Mouse (Mus musculus) lung, postnatal 0 days (tissue): Measurements from ENCODE around the gene Akt2. TPM values are rescaled to one million over a fixed set of nuclear protein-coding genes. Genes with fewer than 3 reads are reported as not detected.
A peak's percentile ranks its signal among the peaks of the same experiment; 100 is the strongest.

ENCODE experiments used
- ATAC-seq: fragments of 200-750 bp; cut with Nextera tagmentation; 2 replicates; pipeline ENCODE4 v1.8.0; 2017; ENCODE audit warnings: moderate library complexity
- DNase-seq: peaks from one replicate; pipeline ENCODE4 v3.0.0-alpha.2; 2016; ENCODE audit warnings: low spot score
- H3K27ac ChIP-seq: fragments of 300-500 bp; sonication (generic); 2 replicates; pipeline ENCODE4 v1.5.1; 2014; ENCODE audit warnings: antibody characterized with exemption, mild to moderate bottlenecking, low read length, mixed read lengths
- H3K27me3 ChIP-seq: fragments of 300-500 bp; sonication (generic); replicated peaks from 2 replicates; pipeline ENCODE4 v1.6.1; 2014; ENCODE audit warnings: low read length, mixed read lengths; ENCODE audit not compliant: insufficient read depth
- H3K36me3 ChIP-seq: fragments of 300-500 bp; sonication (generic); 2 replicates; pipeline ENCODE4 v1.6.1; 2014; ENCODE audit warnings: low read length, mixed read lengths; ENCODE audit not compliant: insufficient read depth
- H3K4me1 ChIP-seq: fragments of 300-500 bp; sonication (generic); 2 replicates; pipeline ENCODE4 v1.6.1; 2014; ENCODE audit warnings: antibody characterized with exemption, low read depth, low read length, mixed read lengths; ENCODE audit not compliant: insufficient read depth
- H3K4me2 ChIP-seq: fragments of 300-500 bp; sonication (generic); replicated peaks from 2 replicates; pipeline ENCODE4 v1.6.1; 2014; ENCODE audit warnings: low read depth, mild to moderate bottlenecking, low read length, moderate library complexity, mixed read lengths
- H3K4me3 ChIP-seq: fragments of 300-500 bp; sonication (generic); 2 replicates; pipeline ENCODE4 v1.5.1; 2014; ENCODE audit warnings: low read depth, low read length
- H3K9ac ChIP-seq: fragments of 300-500 bp; sonication (generic); replicated peaks from 2 replicates; pipeline ENCODE4 v1.6.1; 2014; ENCODE audit warnings: low read depth, mild to moderate bottlenecking
- H3K9me3 ChIP-seq: fragments of 300-500 bp; sonication (generic); 2 replicates; pipeline ENCODE4 v1.6.1; 2016; ENCODE audit warnings: low read length, mixed read lengths
- CTCF ChIP-seq: IDR thresholded peaks from 2 replicates; pipeline ENCODE4 v1.5.1; 2016; ENCODE audit warnings: antibody characterized with exemption, mild to moderate bottlenecking
- EP300 ChIP-seq: IDR thresholded peaks from 2 replicates; pipeline ENCODE4 v1.6.1; 2016; ENCODE audit warnings: antibody characterized with exemption, mild to moderate bottlenecking, control low read depth
- WGBS: fragments of 180-500 bp; shearing (Covaris S2); extraction: QIAGEN DNeasy Blood & Tissue Kit; methylation state at CpG from one replicate; pipeline ENCODE4 v1.1.7; 2014; 5-methylcytosine and 5-hydroxymethylcytosine counted together
- polyA plus RNA-seq: library from polyadenylated mRNA; unstranded; fragments of >200 nt; fragmentation: Nextera tagmentation; extraction: Ambion mirVana; gene quantifications from 2 replicates; pipeline ENCODE4 v1.2.1, GENCODE M21; 2015

Gene Akt2
- polyA plus RNA-seq, 1 experiment from 2014 or later = 64.1 TPM

DNA sequence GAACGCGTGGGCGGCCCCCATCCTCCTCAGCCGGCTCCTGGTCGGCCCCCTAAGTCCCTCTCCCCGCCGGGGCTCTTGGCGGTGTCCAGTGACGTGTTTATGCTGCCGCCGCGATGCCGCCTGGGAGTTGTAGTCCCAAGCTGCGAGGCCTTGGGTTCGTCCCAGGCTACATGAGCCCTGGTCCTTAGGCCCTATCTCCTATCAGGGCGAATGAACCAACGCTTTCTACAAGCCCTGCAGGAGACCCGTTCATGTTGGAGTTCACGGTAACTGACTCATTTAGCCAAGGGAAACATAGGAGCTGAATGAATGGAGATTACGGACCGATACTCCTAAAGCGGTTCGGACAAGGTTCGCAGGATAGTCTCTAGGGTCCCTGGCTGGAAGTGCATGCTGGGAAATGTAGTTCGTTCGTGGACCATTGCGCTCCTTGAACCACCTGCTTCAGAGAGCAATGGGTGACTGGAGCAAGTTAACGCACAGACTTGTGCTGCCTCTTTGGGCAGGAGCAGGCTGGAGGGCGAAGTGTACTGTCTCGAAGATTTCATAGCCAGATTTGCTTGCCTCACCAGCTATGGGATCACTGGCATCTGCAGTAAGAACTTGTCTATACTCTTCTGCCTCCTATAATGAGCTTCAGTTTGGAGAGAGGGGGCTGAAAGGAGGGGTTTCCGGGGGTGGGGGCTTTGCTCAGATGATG lies 83.3 kb downstream of the Akt2 start, which contains the start of gene Map3k10:
TSS of gene Map3k10 (minus strand) at position 77 of the 700 bp plus-strand sequence.
- peak within 1 kb of the TSS; percentile 57; the same call in 1 of the 2 replicates for H3K27ac ChIP-seq
- ATAC-seq = peak; percentile 98
- WGBS = under 1% methylated on average over 31 of the region's 31 CpGs

DNA sequence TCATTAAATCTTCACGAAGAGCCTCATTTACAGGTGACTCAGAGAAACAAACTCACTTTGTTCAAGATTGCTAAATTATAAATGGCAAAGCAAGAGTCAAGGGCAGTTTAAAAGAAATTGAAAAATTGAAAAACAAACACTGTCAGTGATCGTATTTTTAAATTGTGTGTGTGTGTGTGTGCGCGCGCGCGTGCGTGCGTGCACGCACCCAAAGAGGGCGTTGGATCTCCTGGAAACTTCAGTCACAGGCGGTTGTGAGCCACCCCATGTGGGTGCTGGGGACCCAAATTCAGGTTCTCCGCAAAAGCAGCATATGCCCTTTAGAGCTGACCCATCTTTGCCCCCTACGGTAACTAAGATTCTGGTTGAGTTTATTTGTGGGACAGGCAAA lies 83.9 kb downstream of the Akt2 start:
- ATAC-seq = no peak
- no peak overlapping the region; the same call in 1 of the 2 replicates for H3K4me2 ChIP-seq
- H3K4me1 ChIP-seq = peaks cover 13% of the 10 kb centered on the region
- H3K9me3 ChIP-seq = no peaks in the 10 kb centered on the region
- WGBS = 38% methylated on average over 14 of the region's 14 CpGs
- H3K27ac ChIP-seq = no peak overlapping the region
- no peaks in the 10 kb centered on the region for H3K27me3 ChIP-seq
- H3K4me3 ChIP-seq = peak overlapping the region; percentile 93; the same call in 1 of the 2 replicates
- no peaks in the 10 kb centered on the region for H3K36me3 ChIP-seq
- TF ChIP-seq CTCF = no peak
- no peak for TF ChIP-seq EP300
- H3K9ac ChIP-seq = no peak overlapping the region
- no peak for DNase-seq

More for the DNA sequence above, 83.3 kb downstream of the Akt2 start, which contains the start of gene Map3k10:
- Histone ChIP-seq H3K9me3 (no peaks in the 10 kb centered on the region), H3K4me1 (peaks cover 13% of the 10 kb centered on the region), H3K4me3 (peak within 1 kb of the TSS; percentile 93), H3K9ac (peak within 1 kb of the TSS; percentile 60), H3K4me2 (peak within 1 kb of the TSS; percentile 100), H3K27me3 (no peaks in the 10 kb centered on the region), H3K36me3 (no peaks in the 10 kb centered on the region)
- peak; percentile 94 for DNase-seq
- TF ChIP-seq CTCF (peak; percentile 23), EP300 (no peak)

DNA sequence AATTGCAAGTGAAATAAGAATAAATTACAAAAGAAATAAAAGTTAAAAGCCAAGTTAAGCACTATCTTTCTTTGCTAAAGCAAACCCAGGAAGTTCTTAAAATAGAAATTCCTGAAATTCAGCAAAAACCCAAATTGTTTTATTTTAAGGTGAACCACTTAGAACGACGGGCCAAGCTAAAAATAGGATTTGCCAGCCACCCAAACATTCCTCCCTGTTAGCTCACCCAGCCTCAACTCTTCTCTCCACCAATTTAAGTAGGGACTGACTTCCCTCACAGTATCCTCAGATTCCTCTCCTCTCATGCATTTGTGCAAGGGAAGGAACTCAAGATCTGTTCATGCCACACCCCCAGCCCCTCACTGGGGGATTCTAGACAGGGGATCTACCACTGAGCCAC lies 91.9 kb downstream of the Akt2 start:
- H3K4me1 ChIP-seq = no peaks in the 10 kb centered on the region
- 17% methylated on average over 2 of the region's 2 CpGs for WGBS
- H3K27me3 ChIP-seq = no peaks in the 10 kb centered on the region
- H3K9ac ChIP-seq = no peak overlapping the region
- no peaks in the 10 kb centered on the region for H3K36me3 ChIP-seq
- ATAC-seq (no peak), DNase-seq (no peak)
- no peaks in the 10 kb centered on the region for H3K9me3 ChIP-seq
- TF ChIP-seq CTCF = no peak
- no peak for TF ChIP-seq EP300
- no peak overlapping the region for H3K27ac ChIP-seq
- H3K4me2 ChIP-seq = no peak overlapping the region
- H3K4me3 ChIP-seq = no peak overlapping the region

DNA sequence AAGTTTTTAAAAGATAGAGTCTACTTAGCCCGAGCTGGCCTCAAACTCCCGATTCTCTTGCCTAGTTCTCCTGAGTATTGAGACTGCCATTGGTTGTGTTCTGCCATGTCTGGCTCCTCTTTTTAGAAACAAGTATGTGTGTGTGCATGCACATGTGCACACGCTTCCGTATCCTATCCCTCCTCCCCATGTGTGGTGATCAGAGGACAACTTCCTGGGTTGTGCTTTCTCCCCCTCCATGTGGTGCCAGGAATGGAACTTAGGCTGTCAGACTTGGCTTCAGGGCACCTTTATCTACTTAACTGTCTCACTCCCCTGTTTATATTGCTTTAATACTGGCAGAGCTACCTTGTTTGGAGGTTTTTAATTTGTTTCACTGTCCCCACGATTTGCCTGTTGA lies 93.9 kb downstream of the Akt2 start:
- Histone ChIP-seq H3K9ac (no peak overlapping the region), H3K27me3 (no peaks in the 10 kb centered on the region), H3K4me1 (no peaks in the 10 kb centered on the region; the same call in 1 of the 2 replicates), H3K4me3 (no peak overlapping the region), H3K9me3 (no peaks in the 10 kb centered on the region), H3K27ac (no peak overlapping the region), H3K36me3 (no peaks in the 10 kb centered on the region), H3K4me2 (no peak overlapping the region)
- no peak for ATAC-seq
- 43% methylated on average over 5 of the region's 5 CpGs for WGBS
- TF ChIP-seq EP300 (no peak), CTCF (no peak)
- DNase-seq = no peak

DNA sequence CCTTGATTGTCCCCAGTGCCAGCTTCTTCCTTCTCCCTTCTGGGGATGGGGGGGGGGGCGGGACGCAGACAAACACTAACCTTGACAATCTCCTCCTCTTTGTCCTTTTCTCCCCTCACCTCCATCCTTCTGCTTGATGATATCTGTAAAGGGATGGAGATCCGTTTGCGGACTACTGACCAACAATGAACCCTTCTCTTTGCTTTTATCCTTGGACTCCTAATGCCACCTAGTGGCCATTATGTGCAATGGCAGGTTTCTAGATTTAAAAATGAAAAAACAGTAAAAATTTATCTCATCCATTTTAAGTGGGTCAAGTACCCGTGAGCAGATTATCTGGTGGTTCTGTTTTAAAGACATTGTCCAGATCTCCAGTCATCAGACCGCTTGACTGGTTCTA lies 94.3 kb downstream of the Akt2 start:
- Histone ChIP-seq H3K4me3 (no peak overlapping the region), H3K9me3 (no peaks in the 10 kb centered on the region), H3K4me1 (no peaks in the 10 kb centered on the region; the same call in 1 of the 2 replicates), H3K9ac (no peak overlapping the region), H3K36me3 (no peaks in the 10 kb centered on the region), H3K4me2 (no peak overlapping the region), H3K27me3 (no peaks in the 10 kb centered on the region), H3K27ac (no peak overlapping the region)
- ATAC-seq (no peak), DNase-seq (peak; percentile 87)
- 2% methylated on average over 6 of the region's 6 CpGs for WGBS
- TF ChIP-seq EP300 (no peak), CTCF (peak; percentile 83)

DNA sequence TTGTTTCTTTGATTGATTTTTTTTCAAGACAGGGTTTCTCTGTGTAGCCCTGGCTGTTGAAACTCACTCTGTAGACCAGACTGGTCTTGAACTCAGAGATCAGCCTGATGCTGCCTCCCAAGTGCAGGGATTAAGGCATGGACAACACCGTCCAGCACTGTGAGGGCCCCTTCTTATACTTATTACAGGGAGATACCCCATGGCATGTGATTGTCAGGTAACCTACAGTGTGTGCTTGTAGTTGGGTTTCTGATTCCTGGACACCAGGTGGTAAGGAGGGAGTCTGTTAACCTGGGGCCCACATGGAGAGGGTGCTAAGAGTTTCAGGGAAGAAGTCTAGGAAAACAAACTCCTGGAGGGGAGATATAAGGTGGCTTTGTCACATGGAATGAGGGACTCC lies 95.7 kb downstream of the Akt2 start:
- 92% methylated on average over 1 of the region's 1 CpGs for WGBS

More for the DNA sequence above, 95.7 kb downstream of the Akt2 start:
- no peak for TF ChIP-seq EP300
- no peak for TF ChIP-seq CTCF
- Histone ChIP-seq H3K9ac (no peak overlapping the region), H3K27ac (no peak overlapping the region), H3K4me3 (no peak overlapping the region), H3K36me3 (no peaks in the 10 kb centered on the region), H3K9me3 (no peaks in the 10 kb centered on the region), H3K27me3 (no peaks in the 10 kb centered on the region), H3K4me1 (no peaks in the 10 kb centered on the region; the same call in 1 of the 2 replicates), H3K4me2 (no peak overlapping the region)
- no peak for DNase-seq
- ATAC-seq = no peak
